Mouse (Mus musculus): ENCODE data around the gene Cnih4.

DNA sequence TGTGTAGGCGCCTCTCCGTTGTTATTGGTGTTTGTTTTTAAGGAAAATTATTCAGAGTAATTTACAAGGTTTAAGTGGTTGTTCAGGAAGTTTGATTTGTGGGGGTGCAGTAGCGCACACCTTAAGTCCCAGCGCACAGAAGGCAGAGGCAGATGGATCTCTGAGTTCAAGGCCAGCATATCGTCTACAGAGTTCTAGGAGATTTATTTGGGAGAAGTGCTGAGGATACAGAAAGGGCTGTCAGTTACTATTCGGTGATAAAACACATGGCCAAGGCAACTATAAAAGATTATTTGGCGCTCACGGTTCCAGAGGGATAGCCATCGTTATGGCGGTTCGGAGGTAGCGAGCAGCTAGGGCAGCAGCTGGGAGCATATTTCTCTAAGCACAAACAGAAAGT lies 473 bp downstream of the Cnih4 start:
- TF ChIP-seq CTCF (IDR thresholded peaks at IDR 0.05) (no peak), EP300 (IDR thresholded peaks at IDR 0.05) (no peak)
